8 mouse cellular contexts compared by ENCODE assay signal in genomic region chrX:103694787-103695164, GRCm38 (mm10).
A peak's percentile ranks its signal among the peaks of the same experiment; 100 is the strongest.
DNase-seq lines count a peak whose midpoint lies in the region.

No protein-coding gene starts in this region.

- intact Hi-C loops in gastrocnemius, postnatal 36 days (cut with DNase I), result loop anchor here (5.0 kb wide), 1 partner anchor 153 kb away; no protein-coding TSS in a partner anchor

- DNase-seq in gastrocnemius, postnatal 10 days, result peak; percentile 10
- no peak for DNase-seq in gastrocnemius, postnatal 36 days
- DNase-seq in right cerebral cortex, postnatal 4 days, result peak; percentile 10
- DNase-seq in right cerebral cortex, postnatal 36 days (ENCODE audit: low spot score in 2 of 2), result no peak
- peak; percentile 18 for DNase-seq in heart, postnatal 4 days
- DNase-seq in lung, postnatal 10 days, result peak; percentile 11
- no peak for DNase-seq in retina, embryonic 14.5 days (ENCODE audit: low spot score)
- DNase-seq in urinary bladder, postnatal 25 days (ENCODE audit: low spot score), result no peak

Comparison
In these comparisons a context has a peak if more than half of its experiments do, and no peak if none do; other contexts are left out.
1. DNase-seq: peak in gastrocnemius, postnatal 10 days (single experiment), right cerebral cortex, postnatal 4 days (single experiment), heart, postnatal 4 days (single experiment) and lung, postnatal 10 days (single experiment); none in gastrocnemius, postnatal 36 days (0 of 2), right cerebral cortex, postnatal 36 days (0 of 2), retina, embryonic 14.5 days (single experiment) and urinary bladder, postnatal 25 days (single experiment).